Mouse (Mus musculus): ENCODE measurements around the gene Shc2.

- TF ChIP-seq CTCF (IDR thresholded peaks at IDR 0.05; ENCODE audit: extremely low read depth, insufficient read length, insufficient replicate concordance, low read depth, low read length) (no peak), POLR2A (IDR thresholded peaks at IDR 0.05; ENCODE audit: low read depth, low read length) (no peak)
Measured at GRCm38 (mm10) chr10:79675346-79676035, 37.8 kb upstream of the Shc2 start.
